Mouse (Mus musculus) hindbrain, embryonic 10.5 days (tissue): Measurements from ENCODE around the gene Numbl. TPM values are rescaled to one million over a fixed set of nuclear protein-coding genes. Genes with fewer than 3 reads are reported as not detected.
"Not testable (repeated sequence)": the region's sequence is repeated elsewhere in the genome, so short reads cannot be mapped to it uniquely, and the experiment has no call there.

Experiments
- DNase-seq: peaks from one replicate; pipeline ENCODE4 v3.0.0-alpha.2; 2017; ENCODE audit warnings: low spot score
- H3K27ac ChIP-seq: fragments of 300-500 bp; sonication (generic); 2 replicates; pipeline ENCODE4 v1.5.1; 2016; ENCODE audit warnings: mild to moderate bottlenecking, moderate library complexity
- H3K27me3 ChIP-seq: fragments of 300-500 bp; sonication (generic); 2 replicates; pipeline ENCODE4 v1.6.1; 2016; ENCODE audit warnings: mild to moderate bottlenecking; ENCODE audit not compliant: poor library complexity, insufficient read depth, severe bottlenecking
- H3K36me3 ChIP-seq: fragments of 300-500 bp; sonication (generic); 2 replicates; pipeline ENCODE4 v1.6.1; 2016; ENCODE audit warnings: mild to moderate bottlenecking, moderate library complexity
- H3K4me1 ChIP-seq: fragments of 300-500 bp; sonication (generic); replicated peaks from 2 replicates; pipeline ENCODE4 v1.6.1; 2016; ENCODE audit warnings: mild to moderate bottlenecking
- H3K4me3 ChIP-seq: fragments of 300-500 bp; sonication (generic); 2 replicates; pipeline ENCODE4 v1.5.1; 2016; ENCODE audit warnings: mild to moderate bottlenecking, moderate library complexity
- H3K9me3 ChIP-seq: fragments of 300-500 bp; sonication (generic); 2 replicates; pipeline ENCODE4 v1.6.1; 2016; ENCODE audit warnings: mild to moderate bottlenecking, moderate library complexity
- WGBS: fragments of 180-500 bp; shearing (Covaris S2); methylation state at CpG from one replicate; pipeline ENCODE4 v1.1.7; 2016; 5-methylcytosine and 5-hydroxymethylcytosine counted together
- polyA plus RNA-seq: library from polyadenylated mRNA; unstranded; fragments of >200 nt; fragmentation: Nextera tagmentation; extraction: Ambion mirVana; gene quantifications from 2 replicates; pipeline ENCODE4 v1.2.1, GENCODE M21; 2016

Numbl gene
- polyA plus RNA-seq, 1 experiment from 2014 or later, result 53.1 TPM

- Histone ChIP-seq H3K9me3 (no peaks in the 10 kb centered on the region), H3K27ac (peak overlapping the region; percentile 91), H3K27me3 (no peaks in the 10 kb centered on the region), H3K4me3 (peak overlapping the region; percentile 9; the same call in 1 of the 2 replicates), H3K4me1 (peaks cover 45% of the 10 kb centered on the region), H3K36me3 (peaks cover 4% of the 10 kb centered on the region)
- WGBS, result 82% methylated on average over 7 of the region's 7 CpGs
- DNase-seq, result no peak
Observed at GRCm38 (mm10) chr7:27231693-27232331, 26.4 kb upstream of the Numbl start.

GRCm38 (mm10) chr7:27232781-27233281 lies 25.4 kb upstream of the Numbl start, which contains the start of gene Coq8b:
TSS of gene Coq8b (plus strand) at chr7:27233023.
- Histone ChIP-seq H3K27ac (peak within 1 kb of the TSS; percentile 91), H3K36me3 (peaks cover 12% of the 10 kb centered on the region), H3K4me3 (peak within 1 kb of the TSS; percentile 57), H3K9me3 (no peaks in the 10 kb centered on the region), H3K4me1 (peaks cover 35% of the 10 kb centered on the region), H3K27me3 (no peaks in the 10 kb centered on the region)
- WGBS, result under 1% methylated on average over 25 of the region's 25 CpGs
- DNase-seq, result peak; percentile 98

- no peaks in the 10 kb centered on the region for H3K9me3 ChIP-seq
- H3K27me3 ChIP-seq, result no peaks in the 10 kb centered on the region
- peaks cover 14% of the 10 kb centered on the region for H3K36me3 ChIP-seq
- WGBS, result 3% methylated on average over 6 of the region's 6 CpGs
- no peak for DNase-seq
- H3K4me3 ChIP-seq, result peak overlapping the region; percentile 57
- peaks cover 30% of the 10 kb centered on the region for H3K4me1 ChIP-seq
- peak overlapping the region; percentile 91 for H3K27ac ChIP-seq
Observed at GRCm38 (mm10) chr7:27233300-27233699, 24.9 kb upstream of the Numbl start.

GRCm38 (mm10) chr7:27235726-27236125 lies 22.5 kb upstream of the Numbl start:
- no peak for DNase-seq
- no peaks in the 10 kb centered on the region for H3K27me3 ChIP-seq
- 94% methylated on average over 2 of the region's 2 CpGs for WGBS
- H3K9me3 ChIP-seq, result no peaks in the 10 kb centered on the region
- H3K4me3 ChIP-seq, result no peak overlapping the region
- no peak overlapping the region for H3K27ac ChIP-seq
- H3K4me1 ChIP-seq, result peaks cover 24% of the 10 kb centered on the region
- peaks cover 32% of the 10 kb centered on the region for H3K36me3 ChIP-seq

GRCm38 (mm10) chr7:27237527-27237926 lies 20.7 kb upstream of the Numbl start:
- Histone ChIP-seq H3K9me3 (no peaks in the 10 kb centered on the region), H3K27me3 (no peaks in the 10 kb centered on the region), H3K27ac (no peak overlapping the region), H3K4me1 (peaks cover 16% of the 10 kb centered on the region), H3K36me3 (peaks cover 49% of the 10 kb centered on the region), H3K4me3 (no peak overlapping the region)
- DNase-seq, result no peak
- 89% methylated on average over 2 of the region's 2 CpGs for WGBS

GRCm38 (mm10) chr7:27238568-27238967 lies 19.7 kb upstream of the Numbl start:
- 91% methylated on average over 5 of the region's 5 CpGs for WGBS
- no peaks in the 10 kb centered on the region for H3K9me3 ChIP-seq
- peaks cover 9% of the 10 kb centered on the region for H3K4me1 ChIP-seq
- no peaks in the 10 kb centered on the region for H3K27me3 ChIP-seq
- no peak for DNase-seq
- H3K4me3 ChIP-seq, result no peak overlapping the region
- H3K27ac ChIP-seq, result no peak overlapping the region
- peaks cover 60% of the 10 kb centered on the region for H3K36me3 ChIP-seq

- 66% methylated on average over 8 of the region's 8 CpGs for WGBS
- Histone ChIP-seq H3K36me3 (peaks cover 79% of the 10 kb centered on the region), H3K4me1 (no peaks in the 10 kb centered on the region), H3K27ac (no peak overlapping the region), H3K4me3 (no peak overlapping the region), H3K27me3 (no peaks in the 10 kb centered on the region), H3K9me3 (peaks cover 3% of the 10 kb centered on the region; the same call in 1 of the 2 replicates)
- DNase-seq, result no peak
Observed at GRCm38 (mm10) chr7:27243211-27243610, 15.0 kb upstream of the Numbl start.

- H3K27ac ChIP-seq, H3K9me3 ChIP-seq, DNase-seq, H3K27me3 ChIP-seq, H3K4me1 ChIP-seq, H3K4me3 ChIP-seq: not testable (repeated sequence)
- 82% methylated on average over 2 of the region's 2 CpGs for WGBS
- peaks cover 74% of the 10 kb centered on the region for H3K36me3 ChIP-seq
Observed at GRCm38 (mm10) chr7:27244088-27244487, 14.1 kb upstream of the Numbl start.

GRCm38 (mm10) chr7:27249146-27249545 lies 9.1 kb upstream of the Numbl start:
- no peaks in the 10 kb centered on the region for H3K4me1 ChIP-seq
- no peaks in the 10 kb centered on the region for H3K27me3 ChIP-seq
- WGBS, result 84% methylated on average over 2 of the region's 2 CpGs
- H3K4me3 ChIP-seq, result no peak overlapping the region
- peaks cover 54% of the 10 kb centered on the region for H3K36me3 ChIP-seq
- peaks cover 3% of the 10 kb centered on the region; the same call in 1 of the 2 replicates for H3K9me3 ChIP-seq
- no peak for DNase-seq
- H3K27ac ChIP-seq, result no peak overlapping the region

GRCm38 (mm10) chr7:27249928-27250327 lies 8.3 kb upstream of the Numbl start:
- DNase-seq, result no peak
- H3K36me3 ChIP-seq, result peaks cover 62% of the 10 kb centered on the region
- no peaks in the 10 kb centered on the region for H3K27me3 ChIP-seq
- WGBS, result 93% methylated on average over 5 of the region's 5 CpGs
- H3K27ac ChIP-seq, result no peak overlapping the region
- H3K4me1 ChIP-seq, result no peaks in the 10 kb centered on the region
- peaks cover 3% of the 10 kb centered on the region; the same call in 1 of the 2 replicates for H3K9me3 ChIP-seq
- H3K4me3 ChIP-seq, result no peak overlapping the region

GRCm38 (mm10) chr7:27251946-27252345 lies 6.3 kb upstream of the Numbl start:
- H3K4me1 ChIP-seq, result peaks cover 11% of the 10 kb centered on the region
- peaks cover 49% of the 10 kb centered on the region for H3K36me3 ChIP-seq
- H3K27ac ChIP-seq, result no peak overlapping the region
- WGBS, result 88% methylated on average over 6 of the region's 6 CpGs
- DNase-seq, result no peak
- peaks cover 3% of the 10 kb centered on the region; the same call in 1 of the 2 replicates for H3K9me3 ChIP-seq
- H3K4me3 ChIP-seq, result no peak overlapping the region
- 0 out of 2 replicates have a peak, but pooled peaks cover under 1% of the 10 kb centered on the region for H3K27me3 ChIP-seq

GRCm38 (mm10) chr7:27255721-27256120 lies 2.5 kb upstream of the Numbl start:
- Histone ChIP-seq H3K36me3 (peaks cover 32% of the 10 kb centered on the region), H3K9me3 (no peaks in the 10 kb centered on the region), H3K27ac (peak overlapping the region; percentile 93; the same call in 1 of the 2 replicates), H3K4me3 (no peak overlapping the region), H3K4me1 (peaks cover 47% of the 10 kb centered on the region), H3K27me3 (0 out of 2 replicates have a peak, but pooled peaks cover 3% of the 10 kb centered on the region)
- peak; percentile 18 for DNase-seq
- WGBS, result 75% methylated on average over 3 of the region's 3 CpGs

- H3K36me3 ChIP-seq, result peaks cover 27% of the 10 kb centered on the region
- DNase-seq, result peak; percentile 44
- no peaks in the 10 kb centered on the region for H3K9me3 ChIP-seq
- 0 out of 2 replicates have a peak, but pooled peaks cover 3% of the 10 kb centered on the region for H3K27me3 ChIP-seq
- peak overlapping the region; percentile 83 for H3K4me3 ChIP-seq
- peaks cover 60% of the 10 kb centered on the region for H3K4me1 ChIP-seq
- H3K27ac ChIP-seq, result peak overlapping the region; percentile 93
- 11% methylated on average over 27 of the region's 27 CpGs for WGBS
Observed at GRCm38 (mm10) chr7:27257046-27257851, 984 bp upstream of the Numbl start.
